8 mouse cellular contexts compared by ENCODE assay signal in the genomic region with DNA sequence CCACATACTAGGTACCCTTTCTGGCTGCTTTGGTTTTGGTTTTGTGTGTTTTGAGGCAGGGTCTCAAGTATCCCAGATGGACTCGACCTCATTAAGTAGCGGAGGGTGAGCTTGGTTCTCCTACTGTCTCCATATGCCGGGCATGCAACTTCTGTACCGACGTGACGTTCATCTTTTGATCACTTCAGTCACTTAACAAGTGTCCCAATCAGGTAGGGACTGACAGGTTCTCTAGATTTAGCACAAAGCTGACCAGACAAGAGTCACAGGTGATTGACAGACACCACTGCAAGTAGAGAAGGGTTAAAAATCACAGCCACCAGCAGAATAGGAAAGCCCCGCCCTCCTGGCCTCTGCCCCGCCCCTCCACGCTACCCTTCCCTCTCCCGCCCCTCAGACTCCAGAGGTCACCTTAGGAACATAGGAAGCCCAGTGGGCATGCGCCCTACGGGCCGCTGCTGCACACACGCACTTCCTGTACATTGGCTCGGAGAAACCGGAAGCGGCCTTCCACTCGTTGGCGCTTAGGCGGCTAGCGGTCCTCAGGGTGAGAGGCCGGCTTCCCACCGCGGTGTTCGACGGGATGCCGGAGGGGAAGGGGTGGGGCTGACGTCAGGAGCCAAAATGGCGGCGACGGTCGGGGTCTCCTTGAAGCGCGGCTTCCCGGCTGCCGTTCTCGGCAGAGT. TPM values are rescaled to one million over a fixed set of nuclear protein-coding genes. Genes with fewer than 3 reads are reported as not detected.
A peak's percentile ranks its signal among the peaks of the same experiment; 100 is the strongest.
DNase-seq lines count a peak whose midpoint lies in the region; ATAC-seq lines count a peak whose summit lies in the region.

Sdhb (plus strand) TSS at position 423 of the 686 bp plus-strand sequence.

- peak; percentile 92 to 95 for ATAC-seq in hematopoietic stem cell, adult 5-6 weeks (replicated peaks in 1 of 2; ENCODE audit: insufficient read depth in 1 of 2, low FRiP score in 2 of 2, low TSS enrichment in 1 of 2, low read depth in 1 of 2, poor library complexity in 2 of 2, severe bottlenecking in 2 of 2)
- ATAC-seq in lung, embryonic 16.5 days (ENCODE audit: low read depth) = peak; percentile 97

- H3K4me2 ChIP-seq in lung, embryonic 16.5 days (ENCODE audit: low read depth, low read length) = peak within 1 kb of the TSS; percentile 67

- peak within 1 kb of the TSS; percentile 65 for H3K27ac ChIP-seq in lung, embryonic 16.5 days (ENCODE audit: low read length)

- no peaks in the 10 kb centered on the region for H3K36me3 ChIP-seq in lung, embryonic 16.5 days (ENCODE audit: control insufficient read depth, insufficient read depth, low read length)

- WGBS in lung, embryonic 16.5 days = 3% methylated on average over 28 of the region's 37 CpGs

- H3K4me3 ChIP-seq in lung, embryonic 16.5 days (ENCODE audit: low read length) = peak within 1 kb of the TSS; percentile 94

- H3K9me3 ChIP-seq in lung, embryonic 16.5 days (ENCODE audit: control insufficient read depth, low read length) = no peaks in the 10 kb centered on the region

- peaks cover 24% of the 10 kb centered on the region for H3K4me1 ChIP-seq in lung, embryonic 16.5 days (replicated peaks; ENCODE audit: control insufficient read depth, insufficient read depth, low read length)

- DNase-seq in MEL-GATA-1-ER (ENCODE audit: extremely low read depth, low read depth) = peak; percentile 97
- DNase-seq in cerebellum, adult 8-10 months = peak; percentile 94
- DNase-seq in forelimb bud, embryonic 11.5 days (ENCODE audit: low read depth, low spot score) = peak; percentile 99
- DNase-seq in layer of hippocampus, adult 9-10 months (ENCODE audit: low spot score) = peak; percentile 86
- DNase-seq in ovary, postnatal 10 days (ENCODE audit: low spot score) = peak; percentile 80
- DNase-seq in thymus, postnatal 10 days (ENCODE audit: low spot score in 2 of 2) = peak; percentile 91 to 95

- H3K27me3 ChIP-seq in lung, embryonic 16.5 days (ENCODE audit: control insufficient read depth, insufficient read depth, low read depth, low read length) = peaks cover 5% of the 10 kb centered on the region

- peak within 1 kb of the TSS; percentile 90 for H3K9ac ChIP-seq in lung, embryonic 16.5 days (ENCODE audit: low read length)

RNA-seq across cellular contexts. Expression of gene Sdhb, which starts in this region (rescaled TPM):
- total RNA-seq in hematopoietic stem cell, adult 5-6 weeks (2017) = 69.8 and 102 TPM in 2 replicates
- polyA plus RNA-seq in lung, embryonic 16.5 days (2015; fragmentation: Nextera tagmentation; extraction: Ambion mirVana) = 347 and 354 TPM in 2 replicates

Comparison
In these comparisons a context has a peak if more than half of its experiments do, and no peak if none do; other contexts are left out.
1. Peak in every context shown above with its lines: DNase-seq, ATAC-seq, H3K4me3 ChIP-seq and H3K27ac ChIP-seq.